Mouse (Mus musculus): ENCODE results near the gene Il1rl1.

DNA sequence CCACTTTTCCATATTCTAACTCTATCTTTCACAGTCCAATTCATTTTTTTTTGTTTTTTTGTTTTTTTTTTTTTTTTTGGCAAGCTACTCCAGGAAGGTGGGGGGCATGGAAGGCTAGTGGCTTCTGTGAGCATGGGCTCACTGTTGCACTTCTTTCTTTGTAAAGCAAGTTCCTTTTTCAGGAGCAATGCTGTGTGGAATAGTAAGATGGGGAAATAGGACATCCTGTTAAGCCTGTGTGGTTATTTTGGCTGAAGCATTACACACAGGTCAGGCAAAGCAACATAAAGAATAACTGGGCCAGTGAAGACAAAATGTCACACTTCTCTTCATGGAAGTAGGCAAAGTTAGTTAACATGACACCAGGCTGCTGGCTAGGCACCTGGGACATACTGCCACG is 19.5 kb upstream of the Il1rl1 start:
- TF ChIP-seq CTCF (IDR thresholded peaks at IDR 0.05) = no peak
- no peak for TF ChIP-seq POLR2A (IDR thresholded peaks at IDR 0.05; ENCODE audit: insufficient read depth, low read depth, low read length)
- no peak for TF ChIP-seq EP300 (IDR thresholded peaks at IDR 0.05; ENCODE audit: insufficient read depth, low read depth, low read length)

Measured in heart, adult 2 months (tissue).